Mouse (Mus musculus): ENCODE measurements around the gene Ranbp2.

The Ranbp2 gene

GRCm38 (mm10) chr10:58446384-58447279, at the start of gene Ranbp2:
TSS of gene Ranbp2 (plus strand) at chr10:58446920.
- DNase-seq (ENCODE audit: low spot score) = peak; percentile 97

- DNase-seq (ENCODE audit: low spot score) = no peak
Measured at GRCm38 (mm10) chr10:58398941-58399340, 47.8 kb upstream of the Ranbp2 start.

GRCm38 (mm10) chr10:58401838-58402237, 44.9 kb upstream of the Ranbp2 start:
- no peak for DNase-seq (ENCODE audit: low spot score)

GRCm38 (mm10) chr10:58404639-58405038, 42.1 kb upstream of the Ranbp2 start:
- no peak for DNase-seq (ENCODE audit: low spot score)

GRCm38 (mm10) chr10:58405285-58405948, 41.3 kb upstream of the Ranbp2 start:
- DNase-seq (ENCODE audit: low spot score) = no peak

- no peak for DNase-seq (ENCODE audit: low spot score)
Measured at GRCm38 (mm10) chr10:58405949-58406305, 40.8 kb upstream of the Ranbp2 start.

- DNase-seq (ENCODE audit: low spot score) = no peak
Measured at GRCm38 (mm10) chr10:58412331-58412730, 34.4 kb upstream of the Ranbp2 start.

- no peak for DNase-seq (ENCODE audit: low spot score)
Measured at GRCm38 (mm10) chr10:58412852-58413251, 33.9 kb upstream of the Ranbp2 start.

GRCm38 (mm10) chr10:58416702-58417101, 30.0 kb upstream of the Ranbp2 start:
- DNase-seq (ENCODE audit: low spot score) = no peak

GRCm38 (mm10) chr10:58418290-58418971, 28.3 kb upstream of the Ranbp2 start:
- no peak for DNase-seq (ENCODE audit: low spot score)

- DNase-seq (ENCODE audit: low spot score) = no peak
Measured at GRCm38 (mm10) chr10:58427930-58428329, 18.8 kb upstream of the Ranbp2 start.

- DNase-seq (ENCODE audit: low spot score) = no peak
Measured at GRCm38 (mm10) chr10:58445850-58446249, 870 bp upstream of the Ranbp2 start.

GRCm38 (mm10) chr10:58447280-58447781, 611 bp downstream of the Ranbp2 start:
- no peak for DNase-seq (ENCODE audit: low spot score)

- no peak for DNase-seq (ENCODE audit: low spot score)
Measured at GRCm38 (mm10) chr10:58451575-58451974, 4.9 kb downstream of the Ranbp2 start.

GRCm38 (mm10) chr10:58452185-58452584, 5.5 kb downstream of the Ranbp2 start:
- DNase-seq (ENCODE audit: low spot score) = no peak

GRCm38 (mm10) chr10:58459896-58460295, 13.2 kb downstream of the Ranbp2 start:
- DNase-seq (ENCODE audit: low spot score) = no peak

- no peak for DNase-seq (ENCODE audit: low spot score)
Measured at GRCm38 (mm10) chr10:58477086-58477755, 30.5 kb downstream of the Ranbp2 start.

- DNase-seq (ENCODE audit: low spot score) = no peak
Measured at GRCm38 (mm10) chr10:58478071-58478578, 31.4 kb downstream of the Ranbp2 start.

GRCm38 (mm10) chr10:58479954-58480490, 33.3 kb downstream of the Ranbp2 start:
- no peak for DNase-seq (ENCODE audit: low spot score)

- DNase-seq (ENCODE audit: low spot score) = no peak
Measured at GRCm38 (mm10) chr10:58491031-58491430, 44.3 kb downstream of the Ranbp2 start.

- DNase-seq (ENCODE audit: low spot score) = no peak
Measured at GRCm38 (mm10) chr10:58495637-58496036, 48.9 kb downstream of the Ranbp2 start.
